Mouse (Mus musculus) thymus, postnatal 4 days (tissue): ENCODE data around the gene Cryba1.
"Not testable (repeated sequence)": the region's sequence is repeated elsewhere in the genome, so short reads cannot be mapped to it uniquely, and the experiment has no call there.

Source experiments
- DNase-seq: peaks from one replicate; pipeline ENCODE4 v3.0.0; 2021

Gene Cryba1

GRCm38 (mm10) chr11:77725183-77725582 lies at the start of gene Cryba1:
Gene Cryba1, minus strand, starts transcription at chr11:77725283.
- no peak for DNase-seq

GRCm38 (mm10) chr11:77771879-77772713 lies 47.0 kb upstream of the Cryba1 start:
- peak; percentile 59 for DNase-seq

GRCm38 (mm10) chr11:77770346-77770745 lies 45.3 kb upstream of the Cryba1 start:
- DNase-seq = no peak

- no peak for DNase-seq
These were observed 44.4 kb upstream of the Cryba1 start for GRCm38 (mm10) chr11:77769496-77769895.

- peak; percentile 78 for DNase-seq
These were observed 41.4 kb upstream of the Cryba1 start for GRCm38 (mm10) chr11:77766351-77767001.

- DNase-seq = no peak
These were observed 40.3 kb upstream of the Cryba1 start for GRCm38 (mm10) chr11:77765459-77765777.

GRCm38 (mm10) chr11:77764694-77765458 lies 39.8 kb upstream of the Cryba1 start:
- no peak for DNase-seq

GRCm38 (mm10) chr11:77763673-77764340 lies 38.7 kb upstream of the Cryba1 start:
- DNase-seq = peak; percentile 66

GRCm38 (mm10) chr11:77762783-77763672 lies 37.9 kb upstream of the Cryba1 start, which contains the start of gene Myo18a:
Gene Myo18a, plus strand, starts transcription at chr11:77763246.
- DNase-seq = peak; percentile 93

GRCm38 (mm10) chr11:77760031-77760430 lies 34.9 kb upstream of the Cryba1 start:
- DNase-seq = no peak

- no peak for DNase-seq
These were observed 28.4 kb upstream of the Cryba1 start for GRCm38 (mm10) chr11:77753469-77753868.

- DNase-seq = no peak
These were observed 27.4 kb upstream of the Cryba1 start for GRCm38 (mm10) chr11:77752525-77752924.

GRCm38 (mm10) chr11:77748996-77749395 lies 23.9 kb upstream of the Cryba1 start:
- DNase-seq = no peak

GRCm38 (mm10) chr11:77747103-77747502 lies 22.0 kb upstream of the Cryba1 start:
- not testable (repeated sequence) for DNase-seq

- no peak for DNase-seq
These were observed 21.6 kb upstream of the Cryba1 start for GRCm38 (mm10) chr11:77746652-77747051.

- DNase-seq = peak; percentile 89
These were observed 18.9 kb upstream of the Cryba1 start for GRCm38 (mm10) chr11:77743966-77744365.

- DNase-seq = no peak
These were observed 13.5 kb upstream of the Cryba1 start for GRCm38 (mm10) chr11:77738555-77738954.

- DNase-seq = peak; percentile 79
These were observed 12.2 kb upstream of the Cryba1 start for GRCm38 (mm10) chr11:77737289-77737688.

GRCm38 (mm10) chr11:77728587-77728986 lies 3.5 kb upstream of the Cryba1 start:
- no peak for DNase-seq

- no peak for DNase-seq
These were observed 317 bp downstream of the Cryba1 start for GRCm38 (mm10) chr11:77724766-77725165.

- DNase-seq = no peak
These were observed 3.7 kb downstream of the Cryba1 start for GRCm38 (mm10) chr11:77721389-77721788.

GRCm38 (mm10) chr11:77719055-77719454 lies 6.0 kb downstream of the Cryba1 start:
- no peak for DNase-seq
